Mouse (Mus musculus): ENCODE data around the gene Olfr763.
"Not testable (repeated sequence)": the region's sequence is repeated elsewhere in the genome, so short reads cannot be mapped to it uniquely, and the experiment has no call there.

Gene Olfr763

GRCm38 (mm10) chr10:129049898-129050297 is 39.3 kb downstream of the Olfr763 start, which contains the start of gene Olfr765:
Gene Olfr765 (minus strand): TSS chr10:129049998.
- not testable (repeated sequence) for DNase-seq (ENCODE audit: low spot score in 2 of 2)

Measured in cerebellum, postnatal 4 days (tissue).